Mouse (Mus musculus): ENCODE data around the gene Arfrp1.

The Arfrp1 gene

GRCm38 (mm10) chr2:181364860-181365596 lies at the start of gene Arfrp1, which contains the start of gene Zgpat:
Arfrp1 (minus strand) TSS chr2:181365404.
Zgpat (plus strand) TSS chr2:181364928.
- DNase-seq, result peak; percentile 90 to 95

- DNase-seq, result no peak
Measured at GRCm38 (mm10) chr2:181413141-181413540, 47.9 kb upstream of the Arfrp1 start.

GRCm38 (mm10) chr2:181410760-181411473 lies 45.7 kb upstream of the Arfrp1 start:
- peak; percentile 85 to 89 for DNase-seq

GRCm38 (mm10) chr2:181409643-181410042 lies 44.4 kb upstream of the Arfrp1 start:
- DNase-seq, result no peak

GRCm38 (mm10) chr2:181403722-181404121 lies 38.5 kb upstream of the Arfrp1 start:
- DNase-seq, result no peak

GRCm38 (mm10) chr2:181401497-181401896 lies 36.3 kb upstream of the Arfrp1 start:
- no peak for DNase-seq

- no peak for DNase-seq
Measured at GRCm38 (mm10) chr2:181397207-181397761, 32.1 kb upstream of the Arfrp1 start.

- DNase-seq, result no peak
Measured at GRCm38 (mm10) chr2:181394086-181394485, 28.9 kb upstream of the Arfrp1 start.

- DNase-seq, result peak; percentile 93
Measured at GRCm38 (mm10) chr2:181392600-181393213, 27.5 kb upstream of the Arfrp1 start.

GRCm38 (mm10) chr2:181391541-181391940 lies 26.3 kb upstream of the Arfrp1 start:
- DNase-seq, result no peak

GRCm38 (mm10) chr2:181391022-181391421 lies 25.8 kb upstream of the Arfrp1 start:
- no peak for DNase-seq

- DNase-seq, result no peak
Measured at GRCm38 (mm10) chr2:181390136-181390870, 25.1 kb upstream of the Arfrp1 start.

GRCm38 (mm10) chr2:181386663-181387210 lies 21.5 kb upstream of the Arfrp1 start:
- DNase-seq, result no peak

- peak; percentile 47 to 61 for DNase-seq
Measured at GRCm38 (mm10) chr2:181385885-181386284, 20.7 kb upstream of the Arfrp1 start.

- DNase-seq, result peak; percentile 50 to 66
Measured at GRCm38 (mm10) chr2:181384919-181385391, 19.8 kb upstream of the Arfrp1 start.

- peak in 1 of 2 experiments; percentile 6 for DNase-seq
Measured at GRCm38 (mm10) chr2:181384463-181384862, 19.3 kb upstream of the Arfrp1 start.

GRCm38 (mm10) chr2:181381631-181382306 lies 16.6 kb upstream of the Arfrp1 start:
- no peak for DNase-seq

GRCm38 (mm10) chr2:181381107-181381506 lies 15.9 kb upstream of the Arfrp1 start:
- DNase-seq, result no peak

GRCm38 (mm10) chr2:181380251-181380650 lies 15.0 kb upstream of the Arfrp1 start:
- peak in 1 of 2 experiments; percentile 18 for DNase-seq

- no peak for DNase-seq
Measured at GRCm38 (mm10) chr2:181379778-181380177, 14.6 kb upstream of the Arfrp1 start, which contains the start of gene Lime1. Lime1 (plus strand) TSS chr2:181380078.

GRCm38 (mm10) chr2:181378701-181379100 lies 13.5 kb upstream of the Arfrp1 start:
- no peak for DNase-seq

Measured in kidney, postnatal 4 days (tissue).